Mouse (Mus musculus) erythroblast, embryonic 14.5 days (primary cell): ENCODE measurements around the gene Lrig2.

Experiments
- GATA1 ChIP-seq: IDR thresholded peaks from 2 replicates; pipeline ENCODE4 v1.6.1; 2012; ENCODE audit warnings: low read length, inconsistent platforms, mixed read lengths
- TAL1 ChIP-seq: IDR thresholded peaks from 3 replicates; pipeline ENCODE4 v1.6.1; 2012; ENCODE audit warnings: low read length, inconsistent platforms, mixed read lengths

DNA sequence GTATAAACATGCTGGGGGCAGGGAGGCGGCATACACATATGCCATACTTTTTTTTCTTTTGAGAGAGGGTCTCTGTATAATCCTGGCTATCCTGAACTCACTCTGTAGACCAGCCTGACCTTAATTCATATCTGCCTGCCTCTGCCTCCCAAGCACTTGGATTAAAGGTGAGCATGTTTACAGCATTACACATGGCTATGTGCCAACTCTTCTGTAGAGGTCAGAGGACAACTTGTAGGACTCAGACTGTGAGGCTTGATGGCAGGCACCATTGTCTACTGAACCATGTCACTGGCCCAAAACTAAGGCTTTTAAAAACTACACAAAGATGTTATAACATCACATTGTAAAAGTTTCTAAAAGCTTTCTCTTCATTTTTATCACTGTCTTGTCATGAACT, 33.7 kb downstream of the Lrig2 start:
- no peak for TF ChIP-seq GATA1
- no peak for TF ChIP-seq TAL1
